Mouse (Mus musculus): Measurements from ENCODE around the gene Selenov. TPM values are rescaled to one million over a fixed set of nuclear protein-coding genes. Genes with fewer than 3 reads are reported as not detected.

Gene Selenov
- polyA plus RNA-seq, 1 experiment: not detected

GRCm38 (mm10) chr7:28321974-28322720 is 31.2 kb upstream of the Selenov start:
- no peaks in the 10 kb centered on the region for H3K4me1 ChIP-seq (ENCODE audit: control insufficient read depth, insufficient read depth, low read length)
- no peak overlapping the region for H3K27ac ChIP-seq (ENCODE audit: insufficient read depth, low read depth, low read length)
- no peak for TF ChIP-seq CTCF (IDR thresholded peaks at IDR 0.05; ENCODE audit: insufficient read depth, low read depth, low read length)
- no peak for TF ChIP-seq POLR2A (IDR thresholded peaks at IDR 0.05; ENCODE audit: insufficient read depth, low read depth, low read length)
- 95% methylated on average over 15 of the region's 15 CpGs for WGBS
- no peak overlapping the region for H3K4me3 ChIP-seq (ENCODE audit: insufficient read depth, low read depth, low read length)

- WGBS: 93% methylated on average over 17 of the region's 17 CpGs
- Histone ChIP-seq H3K4me1 (ENCODE audit: control insufficient read depth, insufficient read depth, low read length) (no peaks in the 10 kb centered on the region), H3K27ac (ENCODE audit: insufficient read depth, low read depth, low read length) (no peak overlapping the region), H3K4me3 (ENCODE audit: insufficient read depth, low read depth, low read length) (no peak overlapping the region)
- TF ChIP-seq POLR2A (IDR thresholded peaks at IDR 0.05; ENCODE audit: insufficient read depth, low read depth, low read length) (no peak), CTCF (IDR thresholded peaks at IDR 0.05; ENCODE audit: insufficient read depth, low read depth, low read length) (no peak)
Observed at GRCm38 (mm10) chr7:28318714-28319113, 27.7 kb upstream of the Selenov start.

GRCm38 (mm10) chr7:28318036-28318435 is 27.1 kb upstream of the Selenov start:
- 87% methylated on average over 3 of the region's 3 CpGs for WGBS

GRCm38 (mm10) chr7:28311926-28312543 is 21.0 kb upstream of the Selenov start, which contains the start of gene Timm50:
Gene Timm50, minus strand, starts transcription at chr7:28312072.
- no peak within 1 kb of the TSS for H3K27ac ChIP-seq (ENCODE audit: insufficient read depth, low read depth, low read length)
- TF ChIP-seq CTCF (IDR thresholded peaks at IDR 0.05; ENCODE audit: insufficient read depth, low read depth, low read length): no peak
- peak; percentile 81 for TF ChIP-seq POLR2A (IDR thresholded peaks at IDR 0.05; ENCODE audit: insufficient read depth, low read depth, low read length)
- under 1% methylated on average over 45 of the region's 45 CpGs for WGBS

More at GRCm38 (mm10) chr7:28318036-28318435, 27.1 kb upstream of the Selenov start:
- Histone ChIP-seq H3K4me3 (ENCODE audit: insufficient read depth, low read depth, low read length) (no peak overlapping the region), H3K27ac (ENCODE audit: insufficient read depth, low read depth, low read length) (no peak overlapping the region), H3K4me1 (ENCODE audit: control insufficient read depth, insufficient read depth, low read length) (no peaks in the 10 kb centered on the region)
- no peak for TF ChIP-seq CTCF (IDR thresholded peaks at IDR 0.05; ENCODE audit: insufficient read depth, low read depth, low read length)
- TF ChIP-seq POLR2A (IDR thresholded peaks at IDR 0.05; ENCODE audit: insufficient read depth, low read depth, low read length): no peak

GRCm38 (mm10) chr7:28311151-28311925 is 20.4 kb upstream of the Selenov start:
- Histone ChIP-seq H3K27ac (ENCODE audit: insufficient read depth, low read depth, low read length) (no peak overlapping the region), H3K4me1 (ENCODE audit: control insufficient read depth, insufficient read depth, low read length) (peaks cover 7% of the 10 kb centered on the region), H3K4me3 (ENCODE audit: insufficient read depth, low read depth, low read length) (peak overlapping the region; percentile 65)
- whole genome bisulfite sequencing: 6% methylated on average over 35 of the region's 35 CpGs
- no peak for TF ChIP-seq CTCF (IDR thresholded peaks at IDR 0.05; ENCODE audit: insufficient read depth, low read depth, low read length)
- TF ChIP-seq POLR2A (IDR thresholded peaks at IDR 0.05; ENCODE audit: insufficient read depth, low read depth, low read length): no peak

More at GRCm38 (mm10) chr7:28311926-28312543, 21.0 kb upstream of the Selenov start, which contains the start of gene Timm50:
- H3K4me3 ChIP-seq (ENCODE audit: insufficient read depth, low read depth, low read length): peak within 1 kb of the TSS; percentile 65
- peaks cover 7% of the 10 kb centered on the region for H3K4me1 ChIP-seq (ENCODE audit: control insufficient read depth, insufficient read depth, low read length)

GRCm38 (mm10) chr7:28309737-28310136 is 18.8 kb upstream of the Selenov start:
- H3K27ac ChIP-seq (ENCODE audit: insufficient read depth, low read depth, low read length): no peak overlapping the region
- TF ChIP-seq CTCF (IDR thresholded peaks at IDR 0.05; ENCODE audit: insufficient read depth, low read depth, low read length): no peak
- no peak for TF ChIP-seq POLR2A (IDR thresholded peaks at IDR 0.05; ENCODE audit: insufficient read depth, low read depth, low read length)
- WGBS: 56% methylated on average over 9 of the region's 9 CpGs
- no peak overlapping the region for H3K4me3 ChIP-seq (ENCODE audit: insufficient read depth, low read depth, low read length)
- H3K4me1 ChIP-seq (ENCODE audit: control insufficient read depth, insufficient read depth, low read length): peaks cover 7% of the 10 kb centered on the region

- Histone ChIP-seq H3K27ac (ENCODE audit: insufficient read depth, low read depth, low read length) (no peak overlapping the region), H3K4me3 (ENCODE audit: insufficient read depth, low read depth, low read length) (no peak overlapping the region), H3K4me1 (ENCODE audit: control insufficient read depth, insufficient read depth, low read length) (peaks cover 10% of the 10 kb centered on the region)
- 93% methylated on average over 8 of the region's 8 CpGs for WGBS
- TF ChIP-seq CTCF (IDR thresholded peaks at IDR 0.05; ENCODE audit: insufficient read depth, low read depth, low read length): no peak
- TF ChIP-seq POLR2A (IDR thresholded peaks at IDR 0.05; ENCODE audit: insufficient read depth, low read depth, low read length): no peak
Observed at GRCm38 (mm10) chr7:28306216-28306615, 15.2 kb upstream of the Selenov start.

GRCm38 (mm10) chr7:28305641-28306040 is 14.7 kb upstream of the Selenov start:
- TF ChIP-seq POLR2A (IDR thresholded peaks at IDR 0.05; ENCODE audit: insufficient read depth, low read depth, low read length): no peak
- no peak for TF ChIP-seq CTCF (IDR thresholded peaks at IDR 0.05; ENCODE audit: insufficient read depth, low read depth, low read length)
- Histone ChIP-seq H3K4me3 (ENCODE audit: insufficient read depth, low read depth, low read length) (no peak overlapping the region), H3K4me1 (ENCODE audit: control insufficient read depth, insufficient read depth, low read length) (peaks cover 8% of the 10 kb centered on the region; the same call in 1 of the 2 replicates), H3K27ac (ENCODE audit: insufficient read depth, low read depth, low read length) (no peak overlapping the region)
- WGBS: 84% methylated on average over 10 of the region's 10 CpGs

Measured in olfactory bulb, adult 2 months (tissue).